Mouse (Mus musculus) limb, embryonic 14.5 days (tissue): ENCODE measurements around the gene Gigyf1. TPM values are rescaled to one million over a fixed set of nuclear protein-coding genes. Genes with fewer than 3 reads are reported as not detected.

Experiments used
- ATAC-seq: fragments of 200-750 bp; cut with Nextera tagmentation; 2 replicates; pipeline ENCODE4 v1.8.0; 2017; ENCODE audit warnings: low read depth, moderate number of reproducible peaks, moderate TSS enrichment; ENCODE audit not compliant: low FRiP score
- DNase-seq: peaks from one replicate; pipeline ENCODE4 v3.0.0-alpha.2; 2015; ENCODE audit warnings: low spot score
- H3K27ac ChIP-seq: fragments of 300-500 bp; sonication (generic); replicated peaks from 2 replicates; pipeline ENCODE4 v1.5.1; 2014; ENCODE audit warnings: low read depth, mild to moderate bottlenecking, low read length, moderate library complexity, mixed read lengths
- H3K27me3 ChIP-seq: fragments of 300-500 bp; sonication (generic); 2 replicates; pipeline ENCODE4 v1.6.1; 2014; ENCODE audit warnings: low read length, mixed read lengths; ENCODE audit not compliant: control insufficient read depth, insufficient read depth
- H3K36me3 ChIP-seq: fragments of 300-500 bp; sonication (generic); 2 replicates; pipeline ENCODE4 v1.6.1; 2014; ENCODE audit warnings: mild to moderate bottlenecking, low read length, moderate library complexity, mixed read lengths; ENCODE audit not compliant: control insufficient read depth, insufficient read depth
- H3K4me1 ChIP-seq: fragments of 300-500 bp; sonication (generic); 2 replicates; pipeline ENCODE4 v1.6.1; 2014; ENCODE audit warnings: antibody characterized with exemption, low read length, mixed read lengths; ENCODE audit not compliant: control insufficient read depth, insufficient read depth
- H3K4me2 ChIP-seq: fragments of 300-500 bp; sonication (generic); replicated peaks from 2 replicates; pipeline ENCODE4 v1.6.1; 2014; ENCODE audit warnings: low read depth, mild to moderate bottlenecking, low read length, moderate library complexity; ENCODE audit not compliant: severe bottlenecking
- H3K4me3 ChIP-seq: fragments of 300-500 bp; sonication (generic); replicated peaks from 2 replicates; pipeline ENCODE4 v1.5.1; 2014; ENCODE audit warnings: low read length
- H3K9ac ChIP-seq: fragments of 300-500 bp; sonication (generic); 2 replicates; pipeline ENCODE4 v1.6.1; 2014; ENCODE audit warnings: mild to moderate bottlenecking, low read depth, low read length, moderate library complexity; ENCODE audit not compliant: severe bottlenecking
- H3K9me3 ChIP-seq: fragments of 300-500 bp; sonication (generic); 2 replicates; pipeline ENCODE4 v1.6.1; 2016; ENCODE audit warnings: low read length; ENCODE audit not compliant: control insufficient read depth
- POLR2A ChIP-seq: fragments of 200-500 bp; IDR thresholded peaks from 2 replicates; pipeline ENCODE4 v1.8.0; 2012; ENCODE audit warnings: inconsistent platforms, mild to moderate bottlenecking, moderate library complexity, borderline replicate concordance; ENCODE audit not compliant: insufficient read depth, insufficient read length; ENCODE audit errors: extremely low read depth
- WGBS: fragments of 180-500 bp; shearing (Covaris S2); extraction: QIAGEN DNeasy Blood & Tissue Kit; methylation state at CpG from one replicate; pipeline ENCODE4 v1.1.7; 2014; 5-methylcytosine and 5-hydroxymethylcytosine counted together
- polyA plus RNA-seq, 2 experiments: library from polyadenylated mRNA; depleted of rRNA in 1 of 2; stranded (reverse) in 1 of 2; unstranded in 1 of 2; fragments of >200 nt; fragmentation: Nextera tagmentation in 1 of 2; extraction: Ambion mirVana in 1 of 2; gene quantifications; 2 replicates each; pipeline versions ENCODE4 v1.2.1 to v1.2.3; 2012 to 2014

Gene Gigyf1
- polyA plus RNA-seq, 2 experiments = 11.8 to 45.1 TPM

DNA sequence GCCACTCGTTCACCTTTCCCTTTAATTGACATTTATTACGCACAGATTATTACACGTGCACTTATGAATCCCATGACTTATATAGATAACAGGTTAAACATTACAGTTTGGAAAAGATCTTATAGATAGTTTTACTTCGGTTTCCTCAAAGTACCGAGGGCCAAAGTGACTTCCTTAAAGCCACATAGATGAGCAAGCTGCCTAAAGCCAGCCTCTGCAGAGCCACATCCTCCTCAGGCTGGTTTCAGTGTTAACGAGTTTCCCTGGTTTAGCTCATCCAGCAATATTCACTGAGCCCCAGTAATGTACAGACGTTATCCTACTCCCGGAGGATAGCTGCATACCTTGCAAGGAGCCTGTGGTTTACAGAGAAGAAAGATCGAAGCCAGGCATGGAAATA, 17.0 kb downstream of the Gigyf1 start:
- H3K27ac ChIP-seq = no peak overlapping the region
- no peaks in the 10 kb centered on the region for H3K27me3 ChIP-seq
- no peaks in the 10 kb centered on the region for H3K9me3 ChIP-seq
- no peak for TF ChIP-seq POLR2A
- H3K4me2 ChIP-seq = no peak overlapping the region
- DNase-seq (no peak), ATAC-seq (no peak)
- WGBS = 76% methylated on average over 9 of the region's 9 CpGs
- no peaks in the 10 kb centered on the region for H3K36me3 ChIP-seq
- H3K9ac ChIP-seq = no peak overlapping the region
- H3K4me1 ChIP-seq = no peaks in the 10 kb centered on the region
- no peak overlapping the region for H3K4me3 ChIP-seq

GRCm38 (mm10) chr5:137537461-137537860, 19.1 kb downstream of the Gigyf1 start:
- TF ChIP-seq POLR2A = no peak

GRCm38 (mm10) chr5:137539291-137539801, 21.0 kb downstream of the Gigyf1 start:
- no peak overlapping the region for H3K4me3 ChIP-seq
- DNase-seq = no peak
- H3K9me3 ChIP-seq = no peaks in the 10 kb centered on the region
- H3K27ac ChIP-seq = no peak overlapping the region
- H3K4me1 ChIP-seq = no peaks in the 10 kb centered on the region
- H3K36me3 ChIP-seq = no peaks in the 10 kb centered on the region
- H3K4me2 ChIP-seq = no peak overlapping the region
- no peak for TF ChIP-seq POLR2A
- 71% methylated on average over 7 of the region's 7 CpGs for WGBS
- H3K9ac ChIP-seq = no peak overlapping the region
- no peak for ATAC-seq
- H3K27me3 ChIP-seq = no peaks in the 10 kb centered on the region

More at GRCm38 (mm10) chr5:137537461-137537860, 19.1 kb downstream of the Gigyf1 start:
- Histone ChIP-seq H3K27me3 (no peaks in the 10 kb centered on the region), H3K9ac (no peak overlapping the region), H3K9me3 (no peaks in the 10 kb centered on the region), H3K36me3 (no peaks in the 10 kb centered on the region), H3K27ac (no peak overlapping the region), H3K4me3 (no peak overlapping the region), H3K4me1 (no peaks in the 10 kb centered on the region), H3K4me2 (no peak overlapping the region)
- ATAC-seq = no peak
- DNase-seq = no peak
- 65% methylated on average over 4 of the region's 4 CpGs for WGBS

GRCm38 (mm10) chr5:137540991-137541390, 22.6 kb downstream of the Gigyf1 start:
- 68% methylated on average over 6 of the region's 6 CpGs for WGBS
- H3K9ac ChIP-seq = no peak overlapping the region
- H3K9me3 ChIP-seq = no peaks in the 10 kb centered on the region
- no peaks in the 10 kb centered on the region for H3K36me3 ChIP-seq
- DNase-seq (no peak), ATAC-seq (no peak)
- no peak overlapping the region for H3K4me2 ChIP-seq
- H3K27me3 ChIP-seq = no peaks in the 10 kb centered on the region
- no peak overlapping the region for H3K27ac ChIP-seq
- TF ChIP-seq POLR2A = no peak
- H3K4me3 ChIP-seq = no peak overlapping the region
- H3K4me1 ChIP-seq = no peaks in the 10 kb centered on the region

DNA sequence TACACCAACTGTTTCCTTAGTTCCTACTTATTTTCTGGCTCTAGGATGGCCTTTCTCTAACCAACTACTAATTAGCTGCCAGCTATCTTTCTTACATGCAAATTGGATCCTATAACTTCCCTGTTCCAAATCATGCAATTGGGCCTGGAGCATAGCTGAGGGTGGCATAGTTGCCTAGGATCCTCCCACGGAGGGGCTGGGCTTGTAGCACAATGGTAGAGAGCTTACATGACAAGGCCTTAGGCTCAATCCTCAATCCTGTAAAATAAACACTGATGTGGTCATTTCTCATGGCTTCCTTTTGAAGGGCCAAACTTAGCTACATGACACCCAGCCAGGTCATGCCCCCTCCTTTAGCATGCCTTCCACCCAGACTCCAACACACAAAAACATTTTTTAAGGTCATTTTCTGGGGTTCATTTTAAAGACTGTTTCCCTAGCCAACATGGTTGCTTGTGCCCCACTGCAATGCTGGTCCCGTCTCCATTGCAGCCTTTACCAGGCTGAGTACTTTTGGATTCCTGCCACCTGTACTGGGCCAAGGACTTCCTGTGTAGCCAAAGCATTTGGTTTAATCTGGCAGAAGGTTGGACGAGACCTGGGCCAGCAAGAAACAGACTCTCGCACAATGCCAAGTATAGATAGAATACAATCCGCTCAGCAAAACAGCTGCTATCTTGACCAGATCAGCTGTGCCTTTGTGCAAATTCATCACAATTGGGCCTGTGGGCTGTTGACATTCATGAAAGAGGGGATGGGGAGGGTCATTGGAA, 23.6 kb downstream of the Gigyf1 start:
- no peak overlapping the region for H3K4me3 ChIP-seq
- no peak overlapping the region for H3K4me2 ChIP-seq
- H3K9ac ChIP-seq = no peak overlapping the region
- H3K27me3 ChIP-seq = no peaks in the 10 kb centered on the region
- no peaks in the 10 kb centered on the region for H3K9me3 ChIP-seq
- no peak for ATAC-seq
- no peak overlapping the region for H3K27ac ChIP-seq
- H3K4me1 ChIP-seq = no peaks in the 10 kb centered on the region
- WGBS = 73% methylated on average over 5 of the region's 5 CpGs
- DNase-seq = no peak
- no peaks in the 10 kb centered on the region for H3K36me3 ChIP-seq
- TF ChIP-seq POLR2A = no peak
